Mouse (Mus musculus) urinary bladder, adult 2 months (tissue): ENCODE results near the gene Cit. TPM values are rescaled to one million over a fixed set of nuclear protein-coding genes. Genes with fewer than 3 reads are reported as not detected.

Source experiments
- DNase-seq: peaks from one replicate; pipeline ENCODE4 v3.0.0; 2022; ENCODE audit warnings: low spot score
- polyA plus RNA-seq: library from polyadenylated mRNA; depleted of rRNA; stranded (reverse); fragments of >200 nt; gene quantifications from 2 replicates; pipeline ENCODE4 v1.2.3, GENCODE M21; 2012; rRNA removed

Gene Cit
- polyA plus RNA-seq, 1 experiment, result 4.9 TPM

- DNase-seq, result no peak
These were observed 192.7 kb downstream of the Cit start for GRCm38 (mm10) chr5:116037731-116038130.

GRCm38 (mm10) chr5:116039706-116040105, 194.6 kb downstream of the Cit start:
- DNase-seq, result no peak

GRCm38 (mm10) chr5:116042241-116042640, 197.2 kb downstream of the Cit start:
- no peak for DNase-seq

GRCm38 (mm10) chr5:116045581-116045980, 200.5 kb downstream of the Cit start:
- DNase-seq, result no peak

- DNase-seq, result no peak
These were observed 201.2 kb downstream of the Cit start for GRCm38 (mm10) chr5:116046246-116046645.

- no peak for DNase-seq
These were observed 203.2 kb downstream of the Cit start for GRCm38 (mm10) chr5:116048321-116048720.

- no peak for DNase-seq
These were observed 204.7 kb downstream of the Cit start for GRCm38 (mm10) chr5:116049821-116050220.

- DNase-seq, result no peak
These were observed 207.1 kb downstream of the Cit start for GRCm38 (mm10) chr5:116052171-116052570.

GRCm38 (mm10) chr5:116052826-116053225, 207.7 kb downstream of the Cit start:
- no peak for DNase-seq

Other genes starting within 250 kb of the Cit start
- 57.6 and 58.7 TPM in 2 replicates for gene Rab35, start 213.4 kb upstream of the Cit start, polyA plus RNA-seq
- gene Bicdl1, start 113.7 kb upstream of the Cit start, polyA plus RNA-seq, result 46.5 and 55.3 TPM in 2 replicates
- 104 and 109 TPM in 2 replicates for gene Prkab1, start 179.2 kb downstream of the Cit start, polyA plus RNA-seq
- gene Tmem233, start 238.0 kb downstream of the Cit start, polyA plus RNA-seq, result 0.08 and 0.09 TPM in 2 replicates